Comparison of ENCODE assay signal across 23 mouse cellular contexts in the genomic region with DNA sequence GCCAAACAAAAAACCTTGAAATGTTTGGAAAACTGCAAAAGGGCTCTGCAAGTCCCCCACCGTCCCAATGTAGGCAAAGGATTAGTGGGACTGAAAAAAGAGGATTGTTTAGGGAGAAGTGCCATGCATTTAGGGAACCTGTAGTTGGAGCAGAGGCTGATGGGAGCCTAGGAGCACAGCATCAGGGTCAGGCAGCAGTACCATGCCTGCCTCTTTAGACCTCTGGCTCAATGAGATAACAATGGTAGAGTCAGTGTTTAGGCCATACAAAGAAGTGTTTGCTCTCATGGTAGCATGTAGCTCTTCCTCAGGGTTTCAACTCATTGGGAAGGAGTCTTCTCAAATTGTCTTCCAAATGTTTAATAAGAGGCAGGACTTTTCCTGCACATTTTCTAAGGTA. TPM values are rescaled to one million over a fixed set of nuclear protein-coding genes. Genes with fewer than 3 reads are reported as not detected.
DNase-seq lines count a peak whose midpoint lies in the region; ATAC-seq lines count a peak whose summit lies in the region.
"Had no signal": no experiment of that assay in that cellular context is flagged by ENCODE, and none has a peak within 500 bp of the region (broad histone marks: within the 10 kb centered on the region; RNA-seq: fewer than 3 reads in every experiment).

No protein-coding gene starts in this region.

- H3K27ac ChIP-seq in heart, embryonic 10.5 days: 0 out of 2 replicates have a peak overlapping the region, but pooled peaks have one; percentile 6
- H3K27ac ChIP-seq in liver, embryonic 13.5 days: no peak overlapping the region
- H3K27ac ChIP-seq: forebrain, embryonic 10.5 days; forebrain, embryonic 13.5 days; heart, embryonic 13.5 days; hindbrain, embryonic 12.5 days; hindbrain, embryonic 15.5 days had no signal

- H3K4me3 ChIP-seq in heart, embryonic 10.5 days: no peak overlapping the region
- no peak overlapping the region for H3K4me3 ChIP-seq in liver, embryonic 13.5 days (replicated peaks)
- H3K4me3 ChIP-seq: forebrain, embryonic 10.5 days; forebrain, embryonic 13.5 days; heart, embryonic 13.5 days; hindbrain, embryonic 12.5 days; hindbrain, embryonic 15.5 days had no signal

- intact Hi-C loops in heart, postnatal 36 days (cut with DNase I): no loop called here

- whole genome bisulfite sequencing in heart, embryonic 10.5 days: 59% methylated on average over 1 of the region's 1 CpGs
- 61% methylated on average over 1 of the region's 1 CpGs for WGBS in liver, embryonic 13.5 days (ENCODE audit: insufficient replicate concordance)

- no peaks in the 10 kb centered on the region for H3K9me3 ChIP-seq in heart, embryonic 10.5 days
- no peaks in the 10 kb centered on the region for H3K9me3 ChIP-seq in liver, embryonic 13.5 days (replicated peaks)
- H3K9me3 ChIP-seq: forebrain, embryonic 10.5 days; forebrain, embryonic 13.5 days; heart, embryonic 13.5 days; hindbrain, embryonic 12.5 days; hindbrain, embryonic 15.5 days had no signal

- H3K27me3 ChIP-seq in heart, embryonic 10.5 days (ENCODE audit: insufficient read depth, poor library complexity, severe bottlenecking): no peaks in the 10 kb centered on the region
- no peaks in the 10 kb centered on the region for H3K27me3 ChIP-seq in liver, embryonic 13.5 days
- H3K27me3 ChIP-seq: forebrain, embryonic 13.5 days; heart, embryonic 13.5 days; hindbrain, embryonic 12.5 days; hindbrain, embryonic 15.5 days had no signal

- H3K4me1 ChIP-seq in heart, embryonic 10.5 days: peaks cover 27% of the 10 kb centered on the region
- peaks cover 13% of the 10 kb centered on the region for H3K4me1 ChIP-seq in liver, embryonic 13.5 days (replicated peaks)
- H3K4me1 ChIP-seq: forebrain, embryonic 10.5 days; forebrain, embryonic 13.5 days; hindbrain, embryonic 12.5 days had no signal

- H3K4me2 ChIP-seq in liver, embryonic 13.5 days: no peak overlapping the region
- H3K4me2 ChIP-seq: forebrain, embryonic 13.5 days; heart, embryonic 13.5 days; hindbrain, embryonic 12.5 days; hindbrain, embryonic 15.5 days had no signal

- H3K36me3 ChIP-seq in heart, embryonic 10.5 days: no peaks in the 10 kb centered on the region
- no peaks in the 10 kb centered on the region for H3K36me3 ChIP-seq in liver, embryonic 13.5 days
- H3K36me3 ChIP-seq: forebrain, embryonic 10.5 days; heart, embryonic 13.5 days; hindbrain, embryonic 12.5 days; hindbrain, embryonic 15.5 days had no signal

- DNase-seq in heart, embryonic 10.5 days (ENCODE audit: low spot score): no peak
- DNase-seq in heart, postnatal 36 days: no peak
- DNase-seq in A20 (ENCODE audit: low read depth, low spot score): peak; percentile 48
- DNase-seq in liver, embryonic 13.5 days: no peak
- DNase-seq in right cerebral cortex, postnatal 36 days (ENCODE audit: low spot score in 2 of 2): no peak
- no peak for DNase-seq in spleen, postnatal 4 days (ENCODE audit: low spot score in 2 of 2)
- DNase-seq: adrenal gland, adult 8-10 months; adrenal gland, postnatal 25 days; cerebellum, adult 18-20 months; cerebellum, adult 9-10 months; cerebellum, postnatal 14 days; gastrocnemius, postnatal 10 days; gastrocnemius, postnatal 36 days; heart, postnatal 14 days had no signal

- peak; percentile 67; the same call in 1 of the 2 replicates for ATAC-seq in liver, embryonic 13.5 days (ENCODE audit: low read depth)
- ATAC-seq: activated CD4-positive, CD25-positive, alpha-beta regulatory T cell, adult 4 months; CD4-positive, CD25-positive, alpha-beta regulatory T cell, adult 4 months; forebrain, embryonic 13.5 days; forebrain, embryonic 16.5 days had no signal

- H3K9ac ChIP-seq in liver, embryonic 13.5 days: no peak overlapping the region
- H3K9ac ChIP-seq: forebrain, embryonic 13.5 days; heart, embryonic 13.5 days; hindbrain, embryonic 12.5 days; hindbrain, embryonic 15.5 days had no signal

RNA-seq across cellular contexts. Expression of gene Rasgrp3, which starts 40.3 kb away (rescaled TPM):
- polyA plus RNA-seq in heart, embryonic 10.5 days (2016; fragmentation: Nextera tagmentation; extraction: Ambion mirVana): 15.4 and 18.5 TPM in 2 replicates
- 10 to 100 TPM; 23.3 TPM for total RNA-seq in heart, postnatal 36 days (2021)
- polyA plus RNA-seq in liver, embryonic 13.5 days (2015; fragmentation: Nextera tagmentation; extraction: Ambion mirVana): 2.9 and 3.9 TPM in 2 replicates
- total RNA-seq: granulocyte monocyte progenitor cell, adult 5-6 weeks had no signal
